ENCODE assay signal across 8 mouse cellular contexts in genomic region chr1:164250391-164251150, GRCm38 (mm10). TPM values are rescaled to one million over a fixed set of nuclear protein-coding genes. Genes with fewer than 3 reads are reported as not detected.
DNase-seq lines count a peak whose midpoint lies in the region; ATAC-seq lines count a peak whose summit lies in the region.

No protein-coding gene starts in this region.

- peaks cover 19% of the 10 kb centered on the region for H3K27me3 ChIP-seq in hindbrain, embryonic 10.5 days (ENCODE audit: insufficient read depth, poor library complexity, severe bottlenecking)
- no peaks in the 10 kb centered on the region for H3K27me3 ChIP-seq in liver, embryonic 15.5 days

- 63% methylated on average over 8 of the region's 8 CpGs for WGBS in hindbrain, embryonic 10.5 days
- 37% methylated on average over 8 of the region's 8 CpGs for WGBS in liver, embryonic 15.5 days (ENCODE audit: insufficient replicate concordance)

- no peaks in the 10 kb centered on the region for H3K9me3 ChIP-seq in hindbrain, embryonic 10.5 days
- no peaks in the 10 kb centered on the region for H3K9me3 ChIP-seq in liver, embryonic 15.5 days (replicated peaks)

- peak overlapping the region; percentile 77 for H3K4me3 ChIP-seq in hindbrain, embryonic 10.5 days
- H3K4me3 ChIP-seq in liver, embryonic 15.5 days (replicated peaks) = peak overlapping the region; percentile 83

- H3K36me3 ChIP-seq in hindbrain, embryonic 10.5 days = no peaks in the 10 kb centered on the region
- no peaks in the 10 kb centered on the region for H3K36me3 ChIP-seq in liver, embryonic 15.5 days (replicated peaks)

- peak overlapping the region; percentile 89 for H3K9ac ChIP-seq in liver, embryonic 15.5 days

- DNase-seq in kidney, adult 18-20 months = peak; percentile 9
- no peak for DNase-seq in kidney, postnatal 14 days
- DNase-seq in adipocyte (ENCODE audit: low spot score) = peak; percentile 31
- DNase-seq in hindbrain, embryonic 10.5 days (ENCODE audit: low spot score) = no peak
- DNase-seq in T-cell, adult 2 months (ENCODE audit: low spot score) = no peak
- DNase-seq in gastrocnemius, postnatal 10 days = no peak

- H3K4me2 ChIP-seq in liver, embryonic 15.5 days = peak overlapping the region; percentile 90

- peaks cover 42% of the 10 kb centered on the region for H3K4me1 ChIP-seq in hindbrain, embryonic 10.5 days (replicated peaks)
- H3K4me1 ChIP-seq in liver, embryonic 15.5 days (replicated peaks) = peaks cover 64% of the 10 kb centered on the region

- no peak for ATAC-seq in liver, embryonic 15.5 days (ENCODE audit: insufficient read depth)
- ATAC-seq in frontal cortex, adult (ENCODE audit: low TSS enrichment) = no peak

- H3K27ac ChIP-seq in hindbrain, embryonic 10.5 days = no peak overlapping the region
- H3K27ac ChIP-seq in liver, embryonic 15.5 days (replicated peaks) = peak overlapping the region; percentile 48

RNA-seq across cellular contexts. Expression of gene Slc19a2, which starts 1.7 kb away (rescaled TPM):
- polyA plus RNA-seq in hindbrain, embryonic 10.5 days (2016; fragmentation: Nextera tagmentation; extraction: Ambion mirVana) = 8.2 and 12.5 TPM in 2 replicates
- 26.0 and 27.7 TPM in 2 replicates for polyA plus RNA-seq in liver, embryonic 15.5 days (2015; fragmentation: Nextera tagmentation; extraction: Ambion mirVana)
- total RNA-seq in gastrocnemius, postnatal 10 days (2021) = 1 to 10 TPM; 1.2 to 2.1 TPM

RNA-seq across cellular contexts. Expression of gene Ccdc181, which starts 24.8 kb away (rescaled TPM):
- polyA plus RNA-seq in hindbrain, embryonic 10.5 days (2016; fragmentation: Nextera tagmentation; extraction: Ambion mirVana) = 11.2 and 12.2 TPM in 2 replicates
- 2.8 and 3.2 TPM in 2 replicates for polyA plus RNA-seq in liver, embryonic 15.5 days (2015; fragmentation: Nextera tagmentation; extraction: Ambion mirVana)
- total RNA-seq in gastrocnemius, postnatal 10 days (2021) = 1 to 10 TPM; 5.0 to 5.4 TPM

RNA-seq across cellular contexts. Expression of gene Nme7, which starts 53.4 kb away (rescaled TPM):
- 30.7 and 31.8 TPM in 2 replicates for polyA plus RNA-seq in hindbrain, embryonic 10.5 days (2016; fragmentation: Nextera tagmentation; extraction: Ambion mirVana)
- polyA plus RNA-seq in liver, embryonic 15.5 days (2015; fragmentation: Nextera tagmentation; extraction: Ambion mirVana) = 9.0 and 10.4 TPM in 2 replicates
- total RNA-seq in gastrocnemius, postnatal 10 days (2021) = 1 to 10 TPM; 6.1 to 6.2 TPM

RNA-seq across cellular contexts. Expression of gene Blzf1, which starts 56.7 kb away (rescaled TPM):
- polyA plus RNA-seq in hindbrain, embryonic 10.5 days (2016; fragmentation: Nextera tagmentation; extraction: Ambion mirVana) = 26.2 and 26.4 TPM in 2 replicates
- 8.8 and 9.2 TPM in 2 replicates for polyA plus RNA-seq in liver, embryonic 15.5 days (2015; fragmentation: Nextera tagmentation; extraction: Ambion mirVana)
- total RNA-seq in gastrocnemius, postnatal 10 days (2021) = 10 to 100 TPM; 23.4 to 25.3 TPM

Comparison
In these comparisons a context has a peak if more than half of its experiments do, and no peak if none do; other contexts are left out.
1. DNase-seq: peak in kidney, adult 18-20 months (single experiment) and adipocyte (single experiment); none in kidney, postnatal 14 days (single experiment), hindbrain, embryonic 10.5 days (single experiment), T-cell, adult 2 months (single experiment) and gastrocnemius, postnatal 10 days (single experiment).